Mouse (Mus musculus) T-helper 1 cell (primary cell): ENCODE data around the gene Krtap10-10.
"Not testable (repeated sequence)": the region's sequence is repeated elsewhere in the genome, so short reads cannot be mapped to it uniquely, and the experiment has no call there.

Experiments used
- in situ Hi-C: fragments of 300-600 bp; cut with MboI, MseI; formaldehyde crosslinking; loops from one replicate; pipeline ENCODE4 v1.15.1; 2025; ENCODE audit warnings: high pct_unique_total_duplicates

The Krtap10-10 gene

GRCm38 (mm10) chr10:77835647-77836046, at the start of gene Krtap10-10:
Gene Krtap10-10 (plus strand): TSS chr10:77835947.
- in situ Hi-C loops: no loop called here

GRCm38 (mm10) chr10:77787876-77788275, 47.9 kb upstream of the Krtap10-10 start, which contains the start of gene Gm7137:
Gene Gm7137 (minus strand): TSS chr10:77788200.
- in situ Hi-C loops: not testable (repeated sequence)

GRCm38 (mm10) chr10:77788621-77789020, 47.1 kb upstream of the Krtap10-10 start:
- in situ Hi-C loops: no loop called here

- in situ Hi-C loops: no loop called here
These were observed 40.8 kb upstream of the Krtap10-10 start, which contains the start of gene Gm9639 for GRCm38 (mm10) chr10:77794976-77795375. Gene Gm9639 (minus strand): TSS chr10:77795076.

GRCm38 (mm10) chr10:77797677-77798076, 38.1 kb upstream of the Krtap10-10 start:
- in situ Hi-C loops: no loop called here

GRCm38 (mm10) chr10:77798164-77798920, 37.4 kb upstream of the Krtap10-10 start:
- in situ Hi-C loops: not testable (repeated sequence)

GRCm38 (mm10) chr10:77798921-77799508, 36.7 kb upstream of the Krtap10-10 start, which contains the start of gene Gm19668:
Gene Gm19668 (minus strand): TSS chr10:77799133.
- in situ Hi-C loops: no loop called here

GRCm38 (mm10) chr10:77804095-77804494, 31.7 kb upstream of the Krtap10-10 start:
- in situ Hi-C loops: no loop called here

- in situ Hi-C loops: no loop called here
These were observed 24.0 kb upstream of the Krtap10-10 start, which contains the start of gene Gm9507 for GRCm38 (mm10) chr10:77811743-77812142. Gene Gm9507 (minus strand): TSS chr10:77811843.

GRCm38 (mm10) chr10:77814382-77814781, 21.4 kb upstream of the Krtap10-10 start, which contains the start of gene Gm2696:
Gene Gm2696 (plus strand): TSS chr10:77814682.
- in situ Hi-C loops: no loop called here

GRCm38 (mm10) chr10:77815514-77815913, 20.2 kb upstream of the Krtap10-10 start:
- in situ Hi-C loops: no loop called here

GRCm38 (mm10) chr10:77818523-77818922, 17.2 kb upstream of the Krtap10-10 start:
- in situ Hi-C loops: no loop called here

GRCm38 (mm10) chr10:77819203-77819602, 16.5 kb upstream of the Krtap10-10 start:
- in situ Hi-C loops: no loop called here

GRCm38 (mm10) chr10:77826951-77827350, 8.8 kb upstream of the Krtap10-10 start, which contains the start of gene Krtap10-4:
Gene Krtap10-4 (minus strand): TSS chr10:77827095.
- in situ Hi-C loops: no loop called here

GRCm38 (mm10) chr10:77839006-77839405, 3.3 kb downstream of the Krtap10-10 start:
- in situ Hi-C loops: no loop called here

- in situ Hi-C loops: no loop called here
These were observed 10.8 kb downstream of the Krtap10-10 start, which contains the start of gene Gm36176 for GRCm38 (mm10) chr10:77846503-77846902. Gene Gm36176 (plus strand): TSS chr10:77846803.

GRCm38 (mm10) chr10:77846961-77847360, 11.2 kb downstream of the Krtap10-10 start:
- in situ Hi-C loops: no loop called here

- in situ Hi-C loops: no loop called here
These were observed 11.8 kb downstream of the Krtap10-10 start for GRCm38 (mm10) chr10:77847538-77847937.

- in situ Hi-C loops: no loop called here
These were observed 16.8 kb downstream of the Krtap10-10 start, which contains the start of gene Gm10318 for GRCm38 (mm10) chr10:77852559-77852958. Gene Gm10318 (plus strand): TSS chr10:77852859.

- in situ Hi-C loops: no loop called here
These were observed 25.9 kb downstream of the Krtap10-10 start, which contains the start of gene Gm3285 for GRCm38 (mm10) chr10:77861675-77862074. Gene Gm3285 (plus strand): TSS chr10:77861975.

GRCm38 (mm10) chr10:77864067-77864761, 28.5 kb downstream of the Krtap10-10 start:
- in situ Hi-C loops: no loop called here

GRCm38 (mm10) chr10:77864762-77865143, 29.0 kb downstream of the Krtap10-10 start:
- in situ Hi-C loops: no loop called here
